Mouse (Mus musculus) lung, postnatal 10 days (tissue): ENCODE results near the gene Lgi4.

ENCODE experiments used
- DNase-seq: peaks from one replicate; pipeline ENCODE4 v3.0.0; 2021

The Lgi4 gene

DNA sequence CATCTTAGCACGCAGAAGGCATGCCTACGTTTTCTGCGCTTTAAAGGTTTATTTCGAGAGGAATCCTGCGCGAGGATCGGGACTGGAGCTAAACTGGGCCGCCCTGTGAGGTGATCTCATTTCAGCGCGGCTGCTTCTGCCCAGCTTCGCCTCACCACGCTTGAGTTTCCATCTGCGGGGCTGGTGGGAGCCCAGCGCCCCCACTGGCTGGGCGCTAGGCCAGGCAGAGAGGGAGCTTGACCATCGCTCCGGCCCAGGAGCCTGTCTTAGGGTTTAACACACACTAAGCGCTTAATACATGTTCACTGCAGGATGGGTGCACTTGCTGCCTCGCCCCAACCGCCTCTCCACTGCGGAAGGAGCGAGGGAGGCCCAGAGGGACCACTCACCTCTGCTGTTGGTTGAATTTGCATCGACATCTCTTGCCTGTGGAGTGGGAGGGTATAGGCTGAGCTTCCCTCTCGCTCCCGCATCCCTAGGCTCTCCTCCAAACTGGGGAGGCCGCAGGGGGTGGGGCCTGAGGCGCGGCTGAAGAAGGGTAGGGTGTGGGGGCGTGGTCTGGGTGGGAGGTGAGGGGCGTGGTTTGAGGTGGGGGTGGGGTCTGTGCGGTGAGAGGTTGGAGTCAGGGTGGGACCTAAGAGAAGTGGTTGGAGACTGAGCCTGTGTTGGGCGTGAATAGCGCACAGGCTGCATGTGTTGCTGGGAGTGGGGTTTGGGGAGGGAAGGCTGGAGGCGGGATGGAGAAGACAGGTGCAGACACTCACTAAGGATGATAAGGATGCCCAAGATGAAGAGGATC, 6.3 kb upstream of the Lgi4 start:
- peak; percentile 52 for DNase-seq

DNA sequence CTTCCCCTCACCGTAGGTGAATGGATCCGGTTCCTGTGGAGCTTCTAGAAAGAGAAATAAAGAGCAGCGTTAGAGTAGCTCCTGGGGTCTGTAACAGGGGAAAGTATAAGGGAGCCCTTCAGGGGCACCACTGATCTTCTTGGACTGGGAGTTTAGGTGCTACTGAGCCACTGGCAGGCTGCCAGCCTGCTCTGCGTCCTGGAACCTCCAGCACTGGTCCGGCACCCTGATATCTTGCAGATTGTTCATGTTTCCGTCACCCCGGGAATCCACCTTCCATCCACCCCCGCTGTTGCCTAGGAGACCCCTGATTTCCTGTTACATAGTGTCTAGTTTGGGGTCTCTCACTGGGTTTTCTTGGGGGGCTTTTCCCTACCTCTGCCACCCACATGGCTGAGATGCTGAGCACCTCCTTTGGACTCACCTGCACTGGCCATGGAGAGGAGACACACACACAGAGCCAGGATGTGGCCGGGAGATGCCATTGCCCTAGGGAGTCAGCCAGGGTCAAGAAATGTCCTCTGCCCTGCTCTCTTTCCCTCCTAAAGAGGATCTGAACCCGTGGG, 5.2 kb upstream of the Lgi4 start:
- no peak for DNase-seq

DNA sequence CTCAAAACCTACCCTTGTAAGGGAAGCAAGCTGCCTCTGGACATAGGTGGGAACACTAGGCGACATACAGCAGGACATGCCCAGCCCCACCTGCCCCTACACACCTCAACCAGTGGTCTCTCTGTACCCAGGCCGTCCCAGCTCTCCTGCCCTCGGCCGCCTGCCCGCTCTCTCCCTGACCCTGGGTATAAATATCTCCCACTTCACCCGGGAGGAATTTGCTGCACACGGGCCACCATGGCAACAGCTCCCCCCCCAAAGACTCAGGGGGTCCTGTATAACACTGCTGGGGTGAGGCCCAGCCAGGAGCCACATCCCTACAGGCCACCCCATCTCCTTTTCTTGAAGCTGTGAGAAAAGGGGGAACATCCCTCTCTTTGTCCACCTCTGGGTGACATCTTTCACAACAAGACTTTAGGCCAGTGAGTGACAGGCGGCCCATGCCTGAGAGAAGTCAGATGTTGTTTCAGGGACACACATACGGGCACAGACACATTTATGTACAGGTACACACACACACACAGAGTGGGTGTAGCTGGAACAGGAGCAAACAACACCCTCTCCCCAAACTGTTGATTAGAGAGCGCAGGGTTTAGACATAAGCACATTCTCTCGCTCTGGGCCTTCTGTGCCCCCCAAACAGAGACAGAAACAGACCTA, 4.4 kb upstream of the Lgi4 start:
- DNase-seq: peak; percentile 54

DNA sequence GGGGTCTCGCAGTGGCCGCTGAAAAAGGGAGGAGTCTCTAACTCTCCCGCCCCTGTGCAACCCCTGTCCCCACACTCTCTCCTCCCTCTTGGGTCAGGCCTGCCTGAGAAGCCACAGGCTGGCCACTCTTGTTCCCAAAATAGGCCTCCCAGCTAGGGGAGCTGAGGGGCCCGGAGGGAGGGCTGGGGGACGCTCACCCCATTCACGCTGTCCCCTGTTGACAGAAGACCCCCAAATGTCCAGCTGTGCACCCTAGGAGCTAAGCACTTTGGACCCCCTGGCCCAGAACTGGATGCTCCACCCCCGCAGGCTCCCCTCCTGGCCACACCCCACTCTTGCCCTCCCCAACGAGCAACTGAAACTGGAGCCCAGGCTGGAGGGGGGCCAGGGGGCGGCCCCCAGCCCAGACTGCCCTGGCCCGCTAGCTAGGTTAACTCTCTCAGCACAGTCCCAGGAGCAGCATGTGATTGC, 3.8 kb upstream of the Lgi4 start:
- peak; percentile 91 for DNase-seq

DNA sequence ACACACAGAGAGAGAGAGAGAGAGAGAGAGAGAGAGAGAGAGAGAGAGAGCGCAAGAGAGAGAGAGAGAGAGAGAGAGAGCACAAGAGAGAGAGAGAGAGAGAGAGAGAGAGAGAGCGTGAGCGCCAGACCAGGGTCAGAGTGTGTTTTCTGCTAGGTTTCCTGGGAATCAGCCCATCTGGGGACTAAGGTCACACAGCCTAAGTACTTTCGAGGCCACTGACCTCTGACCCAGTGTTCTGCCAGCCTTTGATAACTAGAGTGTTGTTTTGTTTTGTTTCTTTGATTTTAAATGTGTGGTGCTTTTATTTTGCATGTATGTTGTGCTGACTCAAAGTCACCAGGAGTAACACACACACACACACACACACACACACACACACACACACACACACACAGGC, 3.3 kb upstream of the Lgi4 start:
- DNase-seq: peak; percentile 57

DNA sequence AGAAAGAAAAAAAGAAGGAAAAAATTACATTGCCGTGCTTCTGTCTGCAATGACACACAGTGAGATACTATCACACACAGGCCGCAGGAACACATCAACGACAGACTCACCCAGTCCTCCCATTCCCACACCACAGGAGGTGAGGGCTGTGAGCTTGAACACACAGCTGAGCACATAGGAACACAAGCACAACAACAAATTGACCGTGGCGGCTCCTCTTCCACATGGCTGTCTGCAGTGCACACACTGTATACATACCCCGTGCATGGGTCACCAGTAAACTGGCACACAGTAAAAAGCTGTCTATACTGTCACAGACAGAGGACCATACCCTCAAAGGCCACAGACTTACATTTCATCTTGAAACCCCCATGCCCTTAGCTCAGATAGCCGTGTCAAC, 2.7 kb upstream of the Lgi4 start:
- DNase-seq: no peak

DNA sequence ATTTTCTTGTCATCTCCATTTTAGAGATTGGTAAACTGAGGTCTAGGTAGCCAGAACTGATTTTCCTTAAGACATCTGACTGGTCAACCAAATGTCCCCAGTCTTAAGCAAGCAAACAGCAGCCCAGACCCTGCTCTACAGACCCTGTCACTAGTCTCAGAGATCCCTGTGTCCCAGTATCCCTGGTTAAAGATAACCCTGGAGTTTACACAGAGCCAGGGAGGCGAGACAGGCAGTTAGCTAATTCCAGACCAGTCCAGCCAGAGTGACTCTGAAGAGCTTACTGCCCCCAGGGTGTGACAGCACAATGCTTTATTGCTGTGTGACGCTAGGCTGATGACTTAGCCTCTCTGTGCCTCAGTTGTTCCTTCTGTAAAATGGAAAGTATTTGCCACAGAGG, 2.1 kb upstream of the Lgi4 start, which contains the start of gene Fxyd1:
Gene Fxyd1, minus strand, starts transcription at position 129 of the 400 bp plus-strand sequence.
- DNase-seq: no peak

DNA sequence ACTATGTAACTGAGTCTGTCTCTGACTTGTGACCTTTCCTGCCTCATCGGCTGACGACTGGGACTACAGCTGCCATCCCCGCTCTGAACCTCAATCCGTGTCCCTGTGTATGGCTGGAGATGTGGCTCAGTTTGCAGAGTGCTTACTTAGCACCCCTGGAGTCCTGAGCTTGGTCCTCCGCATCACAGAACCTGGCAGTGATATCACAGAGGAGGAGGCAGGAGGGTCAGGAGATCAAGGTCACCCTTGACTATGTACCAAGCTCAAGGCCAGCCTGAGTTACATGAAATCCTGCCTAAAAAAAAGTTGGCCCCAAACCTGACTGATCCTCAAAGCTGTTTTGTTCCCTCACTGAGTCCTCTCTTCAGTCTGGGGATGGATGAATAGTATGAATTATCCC, 1.4 kb upstream of the Lgi4 start:
- DNase-seq: no peak

DNA sequence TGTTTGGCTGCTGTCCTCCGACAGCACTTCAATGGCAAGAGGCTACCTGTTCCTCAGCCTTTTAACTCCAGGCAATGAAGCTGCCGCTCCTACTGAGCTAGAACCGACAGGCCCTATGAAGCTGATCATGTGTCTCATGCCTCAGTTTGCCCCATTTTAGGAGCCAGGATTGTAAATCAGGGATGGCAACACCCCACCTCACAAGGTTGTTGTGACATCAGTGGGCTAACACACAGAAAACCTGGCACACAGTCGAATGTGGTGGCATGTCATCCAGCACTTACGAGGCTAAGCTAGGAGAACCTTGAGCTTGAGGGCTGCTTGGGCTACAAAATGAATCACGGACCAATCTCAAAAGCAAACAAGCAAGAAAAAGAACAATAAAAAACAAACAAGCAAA, 931 bp upstream of the Lgi4 start:
- DNase-seq: no peak

DNA sequence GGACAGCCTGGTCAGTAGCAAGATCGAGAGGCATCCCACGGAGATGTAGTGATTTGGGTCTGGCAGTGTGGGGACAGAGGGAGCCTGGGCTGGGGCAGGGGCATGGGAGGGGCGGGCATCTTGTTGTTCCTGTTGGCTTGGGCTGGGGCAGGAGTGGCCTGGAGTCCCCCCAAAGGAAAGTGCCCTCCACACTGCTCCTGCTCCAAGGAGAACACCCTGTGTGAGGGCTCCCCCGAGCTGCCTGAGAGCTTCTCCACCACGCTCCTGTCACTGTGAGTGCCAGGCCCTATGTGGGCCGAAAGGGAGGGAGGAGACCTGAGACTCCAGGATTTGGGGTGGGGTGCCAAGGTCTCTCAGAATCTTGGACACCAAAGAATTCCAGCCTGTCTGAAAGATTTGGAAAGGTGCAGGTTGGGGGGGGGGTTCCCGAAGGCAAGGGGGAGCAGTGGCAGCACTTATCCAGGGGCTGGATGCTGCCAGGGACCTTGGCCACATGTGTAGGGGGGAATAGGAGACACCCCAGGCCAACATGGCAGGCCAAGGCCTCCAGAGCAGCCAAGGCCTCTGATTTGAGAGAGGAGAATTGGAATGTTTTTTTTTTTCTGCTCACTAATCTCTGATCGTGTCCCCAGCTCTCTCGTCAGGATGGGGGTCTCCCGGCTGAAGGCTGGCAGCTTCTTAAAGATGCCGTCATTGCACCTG, 928 bp downstream of the Lgi4 start:
- no peak for DNase-seq

DNA sequence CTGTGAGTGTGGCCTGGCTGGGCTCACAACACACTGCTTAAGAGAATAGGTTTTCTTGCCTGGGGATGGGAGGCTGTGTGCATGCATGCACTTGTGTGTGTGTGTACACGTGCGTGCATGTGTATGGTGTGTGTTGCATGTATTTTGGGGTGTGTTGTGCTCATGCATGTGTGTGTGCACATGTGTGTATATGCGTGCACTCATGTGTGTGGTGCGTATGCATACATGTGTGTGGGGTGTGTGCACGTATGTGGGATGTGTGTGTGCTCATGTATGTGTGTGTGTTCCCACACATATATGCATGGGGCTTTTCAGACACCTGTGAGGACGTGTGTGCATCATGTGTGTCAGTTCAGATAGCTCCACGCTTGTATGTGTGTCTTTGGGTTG, 1.5 kb downstream of the Lgi4 start:
- DNase-seq: no peak

DNA sequence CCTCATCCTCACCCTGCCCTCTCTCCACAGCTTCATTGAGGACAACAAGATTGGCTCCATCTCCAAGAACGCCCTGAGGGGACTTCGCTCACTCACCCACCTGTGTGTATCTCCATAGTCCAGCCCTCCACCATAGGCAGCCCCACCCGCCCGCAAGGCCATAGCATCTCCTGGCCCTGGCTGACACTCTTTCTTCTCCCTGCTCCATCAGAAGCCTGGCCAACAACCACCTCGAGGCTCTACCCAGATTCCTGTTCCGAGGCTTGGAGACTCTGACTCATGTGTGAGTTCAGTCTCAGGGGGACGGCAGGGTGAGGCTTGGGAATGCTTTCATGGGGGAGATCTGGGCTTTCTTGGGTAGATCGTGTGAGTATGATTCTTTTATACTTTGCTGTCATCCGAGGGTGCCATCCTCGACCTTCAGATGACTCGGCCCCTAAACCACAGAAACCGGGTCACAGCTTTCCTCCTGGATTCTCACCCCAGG, 4.0 kb downstream of the Lgi4 start:
- DNase-seq: no peak

DNA sequence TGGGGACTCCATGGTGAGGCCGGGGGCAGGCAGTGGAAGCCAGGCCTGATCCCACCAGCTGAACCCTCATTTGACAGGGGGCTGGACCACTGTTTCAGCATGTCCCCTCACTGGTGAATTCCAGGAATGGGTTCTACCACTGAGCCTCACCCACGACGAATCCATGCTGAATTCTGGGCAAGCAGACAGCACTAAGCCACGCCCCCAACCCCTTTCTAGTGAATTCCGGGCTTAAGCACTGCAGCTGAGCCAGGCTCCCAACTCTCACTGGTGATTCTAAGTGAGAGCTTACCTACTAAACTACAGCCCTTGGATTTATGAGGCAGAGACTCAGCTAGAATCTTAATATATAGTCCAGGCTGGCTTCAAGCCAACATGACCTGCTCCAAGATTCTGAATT, 8.7 kb downstream of the Lgi4 start:
- peak; percentile 71 for DNase-seq

DNA sequence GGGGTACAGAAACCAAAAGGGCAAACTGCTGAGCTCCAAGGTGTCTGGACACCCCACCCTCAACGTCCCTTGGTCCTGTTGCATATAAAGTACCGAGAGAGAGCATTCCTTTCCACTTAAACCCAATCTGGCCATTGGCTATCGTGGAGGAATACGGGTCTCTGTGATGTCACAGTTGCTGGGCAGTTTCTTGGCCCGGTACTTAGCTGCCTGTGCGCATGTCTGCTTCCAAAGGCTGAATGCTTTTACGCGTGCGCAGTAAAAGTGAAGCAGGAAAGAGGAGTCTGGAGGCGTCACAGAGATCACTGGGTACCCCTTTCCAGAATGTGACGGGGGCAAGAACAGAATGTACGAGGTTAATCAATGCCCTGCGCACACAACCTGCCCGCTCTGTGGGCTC, 10.3 kb downstream of the Lgi4 start:
- peak; percentile 20 for DNase-seq

DNA sequence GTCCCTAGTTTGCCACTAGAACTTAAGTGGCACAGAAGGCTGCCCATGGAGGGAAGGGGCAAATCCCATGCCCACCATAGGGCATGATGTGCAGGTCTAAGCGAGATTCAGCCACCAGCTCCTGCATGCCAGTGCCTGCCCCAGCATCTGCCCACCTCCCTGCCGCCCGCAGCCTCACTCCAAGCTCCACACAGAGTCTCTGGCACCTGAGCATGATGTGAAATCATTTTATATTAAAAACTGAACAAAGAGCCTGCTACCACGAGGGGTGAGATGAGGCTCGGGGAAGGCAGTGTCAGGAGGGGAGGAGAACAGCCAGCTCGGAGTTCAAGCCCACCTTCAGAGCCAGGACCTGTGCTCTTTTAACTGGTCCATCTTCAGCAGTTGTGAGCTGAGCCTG, 11.2 kb downstream of the Lgi4 start:
- no peak for DNase-seq

DNA sequence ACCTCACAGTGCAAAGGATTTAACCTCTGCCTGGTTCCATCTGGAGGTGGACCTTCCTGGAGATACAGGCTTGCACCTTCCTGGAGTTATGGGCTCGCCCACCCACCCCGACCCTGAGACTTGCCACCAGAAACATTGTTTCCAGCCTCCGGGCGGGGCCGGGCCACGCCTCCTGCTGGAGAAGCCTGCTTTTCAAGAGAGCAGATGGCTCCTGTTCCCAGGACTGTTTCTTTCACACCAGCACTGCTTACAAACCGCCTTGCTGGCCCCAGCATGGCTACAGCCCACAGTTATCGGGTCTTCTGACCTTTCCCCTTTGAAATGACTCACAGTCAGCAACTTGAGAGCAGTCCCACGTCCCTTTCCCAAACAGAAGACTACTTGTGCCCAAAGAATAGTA, 13.2 kb downstream of the Lgi4 start:
- DNase-seq: no peak

DNA sequence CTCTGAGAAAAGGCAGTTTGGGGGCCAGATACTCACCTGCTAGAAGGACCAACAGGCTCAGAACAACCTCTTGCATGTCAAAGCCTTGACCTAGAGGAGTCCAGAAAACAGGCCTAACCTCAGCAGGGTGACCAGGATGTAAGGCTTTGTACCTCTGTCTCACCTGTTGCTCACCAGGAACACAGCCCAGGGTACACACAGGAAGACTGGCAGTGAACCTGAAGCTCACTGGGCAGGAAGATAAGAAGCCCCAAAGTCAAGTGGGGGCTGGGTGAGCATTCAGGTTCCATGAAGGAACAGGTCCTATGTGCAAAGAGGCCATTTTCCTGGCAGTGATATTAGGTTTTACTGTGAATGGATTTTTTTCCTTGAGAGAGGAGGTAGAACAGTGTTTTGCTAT, 14.4 kb downstream of the Lgi4 start:
- DNase-seq: no peak

DNA sequence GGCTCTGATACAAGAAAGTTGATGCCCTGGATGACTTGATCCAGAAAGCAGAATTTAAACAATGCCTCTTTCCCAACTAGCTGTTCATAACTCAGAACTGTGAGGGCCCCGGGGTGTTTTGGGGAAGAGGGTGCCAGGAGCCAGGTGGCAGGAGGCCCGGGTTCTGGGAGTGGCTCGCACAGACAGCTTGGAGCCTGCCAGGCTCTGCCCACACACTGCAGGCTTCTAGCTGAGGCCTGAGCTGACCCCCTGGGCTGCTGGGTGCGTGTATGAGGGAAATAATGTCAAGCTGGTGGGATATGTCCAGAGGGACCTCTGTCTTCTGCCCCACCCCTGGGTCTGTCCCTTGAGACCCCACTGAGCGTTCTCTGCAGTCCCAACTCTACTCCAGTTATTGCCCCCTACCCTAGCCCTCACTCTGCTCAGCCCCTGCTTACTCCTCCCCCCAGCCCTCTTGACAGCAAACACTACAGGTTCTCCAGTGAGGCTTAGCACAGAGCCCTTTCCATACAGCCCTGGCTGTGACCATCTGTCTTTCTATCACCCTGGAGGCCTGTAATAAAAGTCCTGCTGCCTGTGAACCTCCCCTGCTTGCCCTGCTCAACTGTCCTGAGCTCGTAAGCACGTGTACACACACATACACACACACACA, 15.0 kb downstream of the Lgi4 start:
- no peak for DNase-seq

DNA sequence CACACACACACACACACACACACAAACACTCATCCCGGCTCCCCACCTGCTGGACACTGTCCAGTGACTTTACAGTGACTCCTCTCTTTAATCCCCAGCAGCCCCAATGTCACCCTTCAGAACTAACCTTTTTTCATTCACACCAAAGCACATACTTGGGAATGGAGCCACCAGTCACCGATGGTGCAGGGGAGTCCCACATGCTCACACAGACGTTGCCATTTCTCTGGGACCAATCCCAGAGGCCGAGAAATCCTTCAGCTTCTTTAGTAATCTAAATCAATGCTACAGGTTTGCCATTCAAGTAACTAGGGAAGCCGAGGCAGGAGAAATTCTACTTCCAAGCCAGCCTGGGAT, 15.5 kb downstream of the Lgi4 start:
- no peak for DNase-seq

DNA sequence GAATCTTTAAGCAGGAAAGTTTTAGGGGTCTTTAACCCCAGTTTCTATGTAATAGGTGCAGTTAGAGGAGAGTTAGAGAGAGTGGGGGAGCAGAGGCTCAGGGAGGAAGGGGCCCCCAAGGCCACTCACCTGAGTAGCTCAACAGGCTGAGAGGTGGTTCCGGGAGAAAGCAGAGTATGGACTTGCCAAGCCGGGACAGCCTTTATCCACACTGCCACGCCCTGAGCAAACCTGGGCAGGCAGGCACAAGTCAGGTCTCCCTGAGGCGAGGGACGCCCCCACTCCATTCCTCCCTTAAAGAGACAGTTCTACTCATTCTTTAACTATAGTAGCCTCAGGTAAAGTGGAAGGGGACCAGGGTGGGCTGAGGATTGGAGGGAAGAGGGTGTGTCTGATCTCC, 17.4 kb downstream of the Lgi4 start, which contains the start of gene Fxyd3:
Gene Fxyd3, minus strand, starts transcription at position 213 of the 400 bp plus-strand sequence.
- DNase-seq: no peak

DNA sequence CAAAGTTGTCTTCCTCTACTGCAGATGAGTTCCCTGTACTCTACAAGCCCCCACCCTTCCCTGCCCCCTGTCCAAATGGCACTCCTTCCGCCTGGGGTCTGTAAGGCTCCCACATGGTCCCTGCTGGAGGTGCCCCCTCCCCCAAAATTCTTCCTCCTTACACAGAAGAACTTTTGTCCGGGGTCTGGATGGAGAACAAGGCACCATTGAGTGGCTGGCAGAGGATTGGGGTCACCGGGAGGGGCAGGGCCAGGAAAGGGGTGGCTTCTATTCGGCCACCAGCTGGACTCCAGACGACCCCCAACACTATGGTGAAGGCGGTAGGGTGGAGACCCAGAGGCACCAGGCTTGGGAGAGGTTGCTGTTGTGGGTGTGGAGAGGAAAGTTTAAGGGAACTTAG, 18.3 kb downstream of the Lgi4 start:
- DNase-seq: no peak

DNA sequence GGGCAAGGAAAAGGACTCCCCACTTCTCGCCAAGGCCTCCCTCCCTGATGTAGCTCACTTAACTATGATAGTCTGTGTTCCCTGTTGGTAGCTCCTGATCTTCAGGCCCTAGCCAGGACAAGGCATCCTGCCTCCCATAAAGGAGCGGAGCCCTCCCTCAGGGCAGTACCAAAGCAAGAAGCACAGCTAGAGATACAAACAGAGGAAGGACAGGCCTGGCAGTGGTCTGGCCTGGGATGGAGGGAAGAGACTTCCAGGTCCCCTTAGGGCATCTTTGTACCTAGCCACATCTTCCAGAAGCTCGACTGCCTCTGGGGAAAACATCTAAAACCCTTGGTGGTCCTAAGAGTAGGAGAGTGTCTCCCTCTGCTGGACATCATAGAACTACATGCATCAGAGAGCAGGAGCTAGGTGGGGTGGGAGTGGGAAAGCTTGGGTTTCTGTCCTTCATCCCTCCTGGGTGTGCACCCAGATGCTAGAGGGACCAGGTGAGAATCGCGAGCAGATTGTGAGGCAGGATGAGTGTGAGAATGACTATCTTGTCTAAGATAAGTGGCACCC, 18.8 kb downstream of the Lgi4 start:
- DNase-seq: peak; percentile 76

DNA sequence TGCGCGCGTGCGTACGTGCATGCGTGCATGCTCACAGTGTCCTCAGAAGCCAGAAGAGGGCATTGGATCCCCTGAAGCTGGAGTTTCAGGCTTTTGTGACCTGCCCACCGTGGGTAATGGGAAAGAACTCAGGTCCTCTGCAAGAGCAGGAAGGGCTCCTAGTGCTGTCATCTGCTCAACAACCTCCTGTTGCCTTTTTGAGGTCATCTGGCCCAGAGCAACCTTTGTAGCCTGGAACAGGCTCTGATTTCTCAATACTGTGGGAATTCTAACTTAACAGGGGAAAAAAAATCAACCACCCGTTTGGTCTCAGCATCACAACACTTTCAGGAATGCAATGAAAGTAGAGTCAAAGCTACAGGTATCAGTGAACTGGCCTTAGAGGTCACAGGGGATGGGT, 20.5 kb downstream of the Lgi4 start:
- no peak for DNase-seq
